Mouse (Mus musculus) mouse trophoblast stem cell (cell line): ENCODE data around the gene Creb5.

Experiments
- in situ Hi-C, 2 experiments: fragments of 300-500 bp; cut with MseI, MboI; formaldehyde crosslinking; loops; 2 replicates in 1 of 2; 3 replicates in 1 of 2; pipeline ENCODE4 v1.15.1; 2025

The Creb5 gene

GRCm38 (mm10) chr6:53698128-53698749 lies 411.2 kb downstream of the Creb5 start:
- in situ Hi-C loops: no loop called here

- in situ Hi-C loops: no loop called here
Observed at GRCm38 (mm10) chr6:53704440-53704839, 417.4 kb downstream of the Creb5 start.

GRCm38 (mm10) chr6:53706604-53707330 lies 419.7 kb downstream of the Creb5 start:
- in situ Hi-C loops: no loop called here

GRCm38 (mm10) chr6:53707795-53708194 lies 420.7 kb downstream of the Creb5 start:
- in situ Hi-C loops: no loop called here

- in situ Hi-C loops: no loop called here
Observed at GRCm38 (mm10) chr6:53709694-53710442, 422.8 kb downstream of the Creb5 start.

GRCm38 (mm10) chr6:53710560-53710959 lies 423.5 kb downstream of the Creb5 start:
- in situ Hi-C loops: no loop called here

- in situ Hi-C loops: no loop called here
Observed at GRCm38 (mm10) chr6:53713152-53713551, 426.1 kb downstream of the Creb5 start.

- in situ Hi-C loops: no loop called here
Observed at GRCm38 (mm10) chr6:53714908-53715321, 427.8 kb downstream of the Creb5 start.

- in situ Hi-C loops: no loop called here
Observed at GRCm38 (mm10) chr6:53716013-53716412, 428.9 kb downstream of the Creb5 start.

- in situ Hi-C loops: no loop called here
Observed at GRCm38 (mm10) chr6:53720009-53720408, 432.9 kb downstream of the Creb5 start.

- in situ Hi-C loops: no loop called here
Observed at GRCm38 (mm10) chr6:53721595-53721994, 434.5 kb downstream of the Creb5 start.

- in situ Hi-C loops: no loop called here
Observed at GRCm38 (mm10) chr6:53722694-53723093, 435.6 kb downstream of the Creb5 start.

- in situ Hi-C loops: no loop called here
Observed at GRCm38 (mm10) chr6:53730487-53730886, 443.4 kb downstream of the Creb5 start.

GRCm38 (mm10) chr6:53730996-53731485 lies 444.0 kb downstream of the Creb5 start:
- in situ Hi-C loops: no loop called here

- in situ Hi-C loops: no loop called here
Observed at GRCm38 (mm10) chr6:53733546-53733945, 446.5 kb downstream of the Creb5 start.

GRCm38 (mm10) chr6:53733999-53734398 lies 446.9 kb downstream of the Creb5 start:
- in situ Hi-C loops: no loop called here

- in situ Hi-C loops: no loop called here
Observed at GRCm38 (mm10) chr6:53735696-53736095, 448.6 kb downstream of the Creb5 start.

GRCm38 (mm10) chr6:53738206-53738605 lies 451.1 kb downstream of the Creb5 start:
- in situ Hi-C loops: no loop called here

GRCm38 (mm10) chr6:53741222-53741621 lies 454.2 kb downstream of the Creb5 start:
- in situ Hi-C loops: no loop called here
